Mouse (Mus musculus): Measurements from ENCODE around the gene Prb1.
"Not testable (repeated sequence)": the region's sequence is repeated elsewhere in the genome, so short reads cannot be mapped to it uniquely, and the experiment has no call there.

Gene Prb1

GRCm38 (mm10) chr6:132210421-132210820, at the start of gene Prb1:
Gene Prb1, minus strand, starts transcription at chr6:132210521.
- DNase-seq (ENCODE audit: low spot score in 2 of 2), result not testable (repeated sequence)

Data from urinary bladder, postnatal 4 days (tissue).